Mouse (Mus musculus): Measurements from ENCODE around the gene Ddx56. TPM values are rescaled to one million over a fixed set of nuclear protein-coding genes. Genes with fewer than 3 reads are reported as not detected.

The Ddx56 gene
- polyA plus RNA-seq, 1 experiment from 2014 or later: 93.9 TPM

- Histone ChIP-seq H3K27ac (ENCODE audit: low read depth, low read length) (no peak overlapping the region), H3K9ac (ENCODE audit: low read depth, low read length) (no peak overlapping the region), H3K27me3 (ENCODE audit: control insufficient read depth, insufficient read depth, low read length) (no peaks in the 10 kb centered on the region), H3K36me3 (ENCODE audit: control insufficient read depth, insufficient read depth, low read length) (no peaks in the 10 kb centered on the region), H3K4me3 (ENCODE audit: low read depth, low read length) (no peak overlapping the region), H3K4me1 (replicated peaks; ENCODE audit: control insufficient read depth, insufficient read depth, low read length) (no peaks in the 10 kb centered on the region), H3K4me2 (replicated peaks; ENCODE audit: low read depth, low read length) (no peak overlapping the region), H3K9me3 (ENCODE audit: control insufficient read depth, low read length) (no peaks in the 10 kb centered on the region)
- ATAC-seq (ENCODE audit: low FRiP score) (no peak), DNase-seq (ENCODE audit: low spot score) (no peak)
- 97% methylated on average over 4 of the region's 4 CpGs for WGBS
Observed at GRCm38 (mm10) chr11:6294632-6295031, 27.1 kb upstream of the Ddx56 start.

DNA sequence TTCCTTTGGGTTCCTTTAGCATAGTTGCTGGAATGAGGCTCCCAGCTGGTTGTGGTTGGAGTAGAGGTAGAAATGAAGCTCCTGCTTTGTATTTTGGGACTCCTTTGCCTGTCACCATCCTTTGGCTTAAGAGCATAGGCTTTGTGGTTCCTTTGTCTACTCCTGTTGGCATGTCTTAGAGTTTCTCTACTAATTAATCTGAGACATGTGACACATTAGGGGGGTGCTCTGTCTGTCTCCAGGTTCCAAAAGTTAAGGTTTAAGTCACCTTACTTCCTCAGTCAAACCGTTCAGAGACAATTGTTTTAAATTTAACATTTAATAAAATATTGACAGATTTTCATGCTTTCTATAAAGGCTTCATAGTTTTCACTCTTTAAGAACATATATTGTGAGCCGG is 26.0 kb upstream of the Ddx56 start:
- Histone ChIP-seq H3K4me3 (ENCODE audit: low read depth, low read length) (no peak overlapping the region), H3K9me3 (ENCODE audit: control insufficient read depth, low read length) (no peaks in the 10 kb centered on the region), H3K27me3 (ENCODE audit: control insufficient read depth, insufficient read depth, low read length) (no peaks in the 10 kb centered on the region), H3K27ac (ENCODE audit: low read depth, low read length) (no peak overlapping the region), H3K4me1 (replicated peaks; ENCODE audit: control insufficient read depth, insufficient read depth, low read length) (no peaks in the 10 kb centered on the region), H3K4me2 (replicated peaks; ENCODE audit: low read depth, low read length) (no peak overlapping the region), H3K36me3 (ENCODE audit: control insufficient read depth, insufficient read depth, low read length) (no peaks in the 10 kb centered on the region), H3K9ac (ENCODE audit: low read depth, low read length) (no peak overlapping the region)
- WGBS: 92% methylated on average over 2 of the region's 2 CpGs
- ATAC-seq (ENCODE audit: low FRiP score): no peak
- no peak for DNase-seq (ENCODE audit: low spot score)

DNA sequence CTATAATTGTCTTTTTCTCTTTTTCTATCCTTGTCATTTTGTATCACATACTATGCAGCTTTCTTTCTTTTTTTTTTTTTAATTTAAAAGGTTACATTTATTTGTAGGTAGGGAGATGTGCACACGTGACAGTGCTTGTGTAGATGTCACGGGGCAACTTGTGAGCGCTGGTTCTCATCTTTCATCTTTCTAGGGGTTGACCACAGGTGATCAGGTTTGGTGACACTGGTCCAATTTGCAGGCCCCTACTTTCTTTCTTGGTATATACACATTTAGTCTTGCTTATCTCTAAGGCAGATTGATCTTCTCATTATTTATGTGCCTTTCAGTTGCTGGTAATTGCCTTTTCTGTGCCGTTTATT is 25.4 kb upstream of the Ddx56 start:
- Histone ChIP-seq H3K27ac (ENCODE audit: low read depth, low read length) (no peak overlapping the region), H3K4me2 (replicated peaks; ENCODE audit: low read depth, low read length) (no peak overlapping the region), H3K4me3 (ENCODE audit: low read depth, low read length) (no peak overlapping the region; the same call in 1 of the 2 replicates), H3K4me1 (replicated peaks; ENCODE audit: control insufficient read depth, insufficient read depth, low read length) (no peaks in the 10 kb centered on the region), H3K36me3 (ENCODE audit: control insufficient read depth, insufficient read depth, low read length) (no peaks in the 10 kb centered on the region), H3K9ac (ENCODE audit: low read depth, low read length) (no peak overlapping the region), H3K9me3 (ENCODE audit: control insufficient read depth, low read length) (no peaks in the 10 kb centered on the region), H3K27me3 (ENCODE audit: control insufficient read depth, insufficient read depth, low read length) (no peaks in the 10 kb centered on the region)
- WGBS: 98% methylated on average over 4 of the region's 4 CpGs
- no peak for ATAC-seq (ENCODE audit: low FRiP score)
- DNase-seq (ENCODE audit: low spot score): no peak

DNA sequence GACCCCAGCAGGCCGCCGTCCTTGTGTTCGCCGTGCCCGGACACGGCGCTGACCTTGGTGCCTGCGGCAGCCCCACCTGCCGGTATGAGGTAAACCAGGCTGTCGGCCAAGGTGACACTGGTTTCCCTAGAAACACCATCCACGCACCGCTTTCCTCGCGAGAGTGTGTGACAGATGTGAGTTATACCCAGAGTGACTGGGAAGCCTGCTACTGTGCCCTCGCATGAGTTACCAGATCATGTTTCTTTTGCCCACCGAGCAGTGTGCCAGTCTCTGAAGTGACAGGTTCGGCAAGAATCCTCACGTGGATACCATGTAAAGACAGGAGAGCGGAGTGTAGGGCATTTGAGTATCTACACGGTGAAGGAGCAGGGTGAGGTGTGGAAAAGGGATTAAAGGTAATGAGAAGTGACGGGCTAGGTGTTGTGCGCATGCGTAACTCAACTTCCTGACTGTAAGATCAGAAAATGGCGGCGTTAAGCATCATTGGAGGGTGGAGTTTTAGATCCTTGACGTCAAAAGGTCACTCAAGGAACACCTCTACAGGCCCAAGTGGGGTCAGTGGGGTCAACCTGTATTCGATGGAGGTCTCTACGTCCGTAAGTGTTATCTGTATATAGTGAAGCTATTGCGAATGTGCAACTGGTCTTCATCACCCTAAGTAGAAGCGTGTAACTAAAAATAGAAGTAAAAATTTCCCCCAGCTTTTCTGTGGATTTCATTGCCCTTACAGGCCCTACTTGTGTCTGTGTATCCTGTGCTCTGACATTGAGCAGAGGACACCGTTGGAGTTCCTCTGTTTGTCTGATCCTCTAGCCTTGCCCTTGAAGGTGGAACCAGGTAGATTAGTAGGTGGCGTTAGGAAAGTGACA is 24.8 kb upstream of the Ddx56 start:
- ATAC-seq (ENCODE audit: low FRiP score): no peak
- Histone ChIP-seq H3K36me3 (ENCODE audit: control insufficient read depth, insufficient read depth, low read length) (no peaks in the 10 kb centered on the region), H3K27ac (ENCODE audit: low read depth, low read length) (peak overlapping the region; percentile 64), H3K27me3 (ENCODE audit: control insufficient read depth, insufficient read depth, low read length) (no peaks in the 10 kb centered on the region), H3K9ac (ENCODE audit: low read depth, low read length) (peak overlapping the region; percentile 61), H3K9me3 (ENCODE audit: control insufficient read depth, low read length) (no peaks in the 10 kb centered on the region), H3K4me3 (ENCODE audit: low read depth, low read length) (peak overlapping the region; percentile 83), H3K4me2 (replicated peaks; ENCODE audit: low read depth, low read length) (peak overlapping the region; percentile 76), H3K4me1 (replicated peaks; ENCODE audit: control insufficient read depth, insufficient read depth, low read length) (no peaks in the 10 kb centered on the region)
- 19% methylated on average over 33 of the region's 33 CpGs for WGBS
- peak; percentile 75 for DNase-seq (ENCODE audit: low spot score)

DNA sequence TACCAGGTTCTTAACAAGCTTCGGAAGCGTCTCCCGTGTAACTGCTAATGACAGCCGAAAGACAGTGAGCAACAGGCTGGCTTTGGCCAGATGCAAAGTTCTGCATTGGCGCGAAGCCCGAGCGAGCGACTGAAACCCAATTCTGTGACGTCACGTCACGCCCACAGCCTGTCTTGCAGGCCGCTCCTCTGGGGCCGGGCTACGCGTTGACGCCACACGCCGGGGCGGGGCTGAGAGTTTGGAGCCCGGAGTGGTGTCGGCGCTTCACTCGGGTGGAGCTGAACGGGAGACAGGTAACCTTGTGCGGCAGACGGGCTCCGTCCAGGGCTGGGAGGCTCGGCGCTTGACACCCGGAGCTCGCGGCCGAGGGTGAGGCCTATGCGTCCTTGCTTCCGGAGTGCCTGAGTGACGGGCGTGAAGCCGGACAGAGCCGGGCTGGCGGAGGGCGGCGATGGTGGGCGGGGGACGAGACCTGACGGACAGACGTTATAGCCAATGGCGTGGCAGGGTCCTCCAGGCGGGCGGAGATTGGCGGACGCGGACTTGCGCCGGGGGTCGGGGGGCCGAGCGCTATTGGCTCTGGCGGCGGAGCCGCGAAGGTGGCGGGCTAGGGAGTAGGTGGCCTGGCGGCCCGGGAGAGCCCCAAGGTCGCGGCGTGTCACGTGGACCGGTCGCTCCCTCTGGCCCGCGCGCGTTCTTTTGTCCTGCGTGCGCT is 24.0 kb upstream of the Ddx56 start, which contains the start of gene Ogdh:
Ogdh (plus strand) TSS at position 233 of the 715 bp plus-strand sequence.
- peak within 1 kb of the TSS; percentile 76 for H3K4me2 ChIP-seq (replicated peaks; ENCODE audit: low read depth, low read length)
- no peaks in the 10 kb centered on the region for H3K36me3 ChIP-seq (ENCODE audit: control insufficient read depth, insufficient read depth, low read length)
- DNase-seq (ENCODE audit: low spot score) (peak; percentile 98), ATAC-seq (ENCODE audit: low FRiP score) (peak; percentile 99)
- no peaks in the 10 kb centered on the region for H3K4me1 ChIP-seq (replicated peaks; ENCODE audit: control insufficient read depth, insufficient read depth, low read length)
- H3K27me3 ChIP-seq (ENCODE audit: control insufficient read depth, insufficient read depth, low read length): no peaks in the 10 kb centered on the region
- H3K9me3 ChIP-seq (ENCODE audit: control insufficient read depth, low read length): no peaks in the 10 kb centered on the region
- H3K27ac ChIP-seq (ENCODE audit: low read depth, low read length): peak within 1 kb of the TSS; percentile 64
- H3K4me3 ChIP-seq (ENCODE audit: low read depth, low read length): peak within 1 kb of the TSS; percentile 83
- 0% methylated on average over 73 of the region's 77 CpGs for WGBS
- peak within 1 kb of the TSS; percentile 61 for H3K9ac ChIP-seq (ENCODE audit: low read depth, low read length)

DNA sequence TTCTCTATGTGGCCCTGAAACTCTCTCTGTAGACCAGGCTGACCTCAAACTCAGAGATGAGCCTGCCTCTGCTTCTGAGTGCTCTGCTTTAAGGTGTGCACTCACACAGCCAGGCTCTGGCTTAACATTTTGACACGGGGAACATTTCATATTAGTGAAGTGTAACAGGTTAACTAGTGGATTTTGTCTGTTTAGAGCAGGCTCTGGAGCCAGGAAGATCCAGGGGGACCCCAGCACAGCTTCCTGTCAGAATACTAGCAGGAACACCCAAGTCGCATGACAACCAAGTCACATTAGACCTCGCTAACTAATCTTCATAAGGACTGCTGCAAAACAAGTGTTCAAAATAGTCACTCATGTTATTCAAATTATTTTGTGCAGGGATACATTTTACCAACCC is 23.3 kb upstream of the Ddx56 start:
- no peaks in the 10 kb centered on the region for H3K4me1 ChIP-seq (replicated peaks; ENCODE audit: control insufficient read depth, insufficient read depth, low read length)
- no peaks in the 10 kb centered on the region for H3K27me3 ChIP-seq (ENCODE audit: control insufficient read depth, insufficient read depth, low read length)
- peak overlapping the region; percentile 76 for H3K4me2 ChIP-seq (replicated peaks; ENCODE audit: low read depth, low read length)
- no peak overlapping the region for H3K27ac ChIP-seq (ENCODE audit: low read depth, low read length)
- ATAC-seq (ENCODE audit: low FRiP score) (no peak), DNase-seq (ENCODE audit: low spot score) (no peak)
- WGBS: 34% methylated on average over 3 of the region's 3 CpGs
- no peaks in the 10 kb centered on the region for H3K9me3 ChIP-seq (ENCODE audit: control insufficient read depth, low read length)
- peak overlapping the region; percentile 61 for H3K9ac ChIP-seq (ENCODE audit: low read depth, low read length)
- peak overlapping the region; percentile 83 for H3K4me3 ChIP-seq (ENCODE audit: low read depth, low read length)
- no peaks in the 10 kb centered on the region for H3K36me3 ChIP-seq (ENCODE audit: control insufficient read depth, insufficient read depth, low read length)

- DNase-seq (ENCODE audit: low spot score): no peak
- 88% methylated on average over 3 of the region's 3 CpGs for WGBS
- ATAC-seq (ENCODE audit: low FRiP score): no peak
- Histone ChIP-seq H3K27me3 (ENCODE audit: control insufficient read depth, insufficient read depth, low read length) (no peaks in the 10 kb centered on the region), H3K9me3 (ENCODE audit: control insufficient read depth, low read length) (no peaks in the 10 kb centered on the region), H3K4me2 (replicated peaks; ENCODE audit: low read depth, low read length) (no peak overlapping the region), H3K36me3 (ENCODE audit: control insufficient read depth, insufficient read depth, low read length) (no peaks in the 10 kb centered on the region), H3K4me3 (ENCODE audit: low read depth, low read length) (no peak overlapping the region), H3K4me1 (replicated peaks; ENCODE audit: control insufficient read depth, insufficient read depth, low read length) (no peaks in the 10 kb centered on the region), H3K9ac (ENCODE audit: low read depth, low read length) (no peak overlapping the region), H3K27ac (ENCODE audit: low read depth, low read length) (no peak overlapping the region)
Observed at GRCm38 (mm10) chr11:6290138-6290537, 22.6 kb upstream of the Ddx56 start.

- H3K4me2 ChIP-seq (replicated peaks; ENCODE audit: low read depth, low read length): no peak overlapping the region
- ATAC-seq (ENCODE audit: low FRiP score) (no peak), DNase-seq (ENCODE audit: low spot score) (no peak)
- H3K27me3 ChIP-seq (ENCODE audit: control insufficient read depth, insufficient read depth, low read length): no peaks in the 10 kb centered on the region
- no peak overlapping the region for H3K27ac ChIP-seq (ENCODE audit: low read depth, low read length)
- no peak overlapping the region for H3K4me3 ChIP-seq (ENCODE audit: low read depth, low read length)
- WGBS: 68% methylated on average over 3 of the region's 3 CpGs
- no peaks in the 10 kb centered on the region for H3K4me1 ChIP-seq (replicated peaks; ENCODE audit: control insufficient read depth, insufficient read depth, low read length)
- H3K36me3 ChIP-seq (ENCODE audit: control insufficient read depth, insufficient read depth, low read length): no peaks in the 10 kb centered on the region
- no peaks in the 10 kb centered on the region for H3K9me3 ChIP-seq (ENCODE audit: control insufficient read depth, low read length)
- H3K9ac ChIP-seq (ENCODE audit: low read depth, low read length): no peak overlapping the region
Observed at GRCm38 (mm10) chr11:6282940-6283339, 15.4 kb upstream of the Ddx56 start.
